Mouse (Mus musculus) spleen, adult 18-20 months (tissue): ENCODE data around the gene Tspan32.
A peak's percentile ranks its signal among the peaks of the same experiment; 100 is the strongest.

ENCODE experiments used
- DNase-seq, 2 experiments: peaks; one replicate each; pipeline ENCODE4 v3.0.0; 2022; ENCODE audit warnings: mixed read lengths in 2 of 2

The Tspan32 gene

GRCm38 (mm10) chr7:143055499-143056186 lies 50.8 kb downstream of the Tspan32 start:
- DNase-seq = no peak

- no peak for DNase-seq
These were observed 52.2 kb downstream of the Tspan32 start for GRCm38 (mm10) chr7:143057023-143057422.

- no peak for DNase-seq
These were observed 52.9 kb downstream of the Tspan32 start for GRCm38 (mm10) chr7:143057667-143058220.

- DNase-seq = no peak
These were observed 53.4 kb downstream of the Tspan32 start for GRCm38 (mm10) chr7:143058221-143058697.

- DNase-seq = no peak
These were observed 54.5 kb downstream of the Tspan32 start for GRCm38 (mm10) chr7:143059202-143059870.

GRCm38 (mm10) chr7:143062704-143063103 lies 57.9 kb downstream of the Tspan32 start:
- DNase-seq = no peak

- DNase-seq = no peak
These were observed 59.4 kb downstream of the Tspan32 start for GRCm38 (mm10) chr7:143064226-143064625.

- no peak for DNase-seq
These were observed 60.8 kb downstream of the Tspan32 start for GRCm38 (mm10) chr7:143065692-143066091.

- DNase-seq = no peak
These were observed 62.6 kb downstream of the Tspan32 start for GRCm38 (mm10) chr7:143067469-143067868.

- DNase-seq = no peak
These were observed 63.1 kb downstream of the Tspan32 start for GRCm38 (mm10) chr7:143067897-143068296.

- DNase-seq = peak; percentile 36 to 39
These were observed 63.6 kb downstream of the Tspan32 start for GRCm38 (mm10) chr7:143068316-143068881.

GRCm38 (mm10) chr7:143068882-143069591 lies 64.2 kb downstream of the Tspan32 start, which contains the start of gene Tssc4:
Gene Tssc4, plus strand, starts transcription at chr7:143069249.
- DNase-seq = peak; percentile 85 to 93
